Mouse (Mus musculus): Measurements from ENCODE around the gene Limch1.

- TF ChIP-seq CTCF (IDR thresholded peaks at IDR 0.05; ENCODE audit: low read depth, low read length): no peak
- no peak for TF ChIP-seq POLR2A (IDR thresholded peaks at IDR 0.05; ENCODE audit: borderline replicate concordance, low read depth, low read length)
These were observed 42.2 kb upstream of the Limch1 start for GRCm38 (mm10) chr5:66703317-66704004.

All from bone marrow macrophage, adult 2 months (primary cell).